Mouse (Mus musculus): ENCODE measurements at regions not wholly inside any gene's neighbourhood (a gene's known extent, or its start where the extent isn't known, plus 50 kb on each side); places are given as distances from the start of the nearest gene placed in this dataset.

GRCm38 (mm10) chr4:153070190-153070745 is 412.3 kb downstream of the Ajap1 start:
- Histone ChIP-seq H3K36me3 (ENCODE audit: control insufficient read depth, insufficient read depth, low read length) (no peaks in the 10 kb centered on the region), H3K9ac (ENCODE audit: low read length) (no peak overlapping the region), H3K9me3 (ENCODE audit: control insufficient read depth, low read length) (no peaks in the 10 kb centered on the region), H3K27me3 (ENCODE audit: control insufficient read depth, insufficient read depth, low read length) (no peaks in the 10 kb centered on the region), H3K4me3 (ENCODE audit: low read depth, low read length) (no peak overlapping the region), H3K27ac (ENCODE audit: low read depth, low read length) (no peak overlapping the region), H3K4me2 (ENCODE audit: low read depth) (no peak overlapping the region), H3K4me1 (ENCODE audit: control insufficient read depth, insufficient read depth, low read length) (no peaks in the 10 kb centered on the region)
- peak; percentile 42 for DNase-seq (ENCODE audit: low spot score)
- no peak for ATAC-seq (ENCODE audit: insufficient read depth, low FRiP score, low TSS enrichment)
- WGBS: 53% methylated on average over 15 of the region's 15 CpGs

GRCm38 (mm10) chr4:153068484-153069033 is 414.1 kb downstream of the Ajap1 start:
- Histone ChIP-seq H3K9me3 (ENCODE audit: control insufficient read depth, low read length) (no peaks in the 10 kb centered on the region), H3K4me3 (ENCODE audit: low read depth, low read length) (no peak overlapping the region), H3K36me3 (ENCODE audit: control insufficient read depth, insufficient read depth, low read length) (no peaks in the 10 kb centered on the region), H3K4me2 (ENCODE audit: low read depth) (no peak overlapping the region), H3K9ac (ENCODE audit: low read length) (no peak overlapping the region), H3K27ac (ENCODE audit: low read depth, low read length) (no peak overlapping the region), H3K27me3 (ENCODE audit: control insufficient read depth, insufficient read depth, low read length) (no peaks in the 10 kb centered on the region), H3K4me1 (ENCODE audit: control insufficient read depth, insufficient read depth, low read length) (no peaks in the 10 kb centered on the region)
- DNase-seq (ENCODE audit: low spot score) (no peak), ATAC-seq (ENCODE audit: insufficient read depth, low FRiP score, low TSS enrichment) (no peak)
- WGBS: 88% methylated on average over 12 of the region's 12 CpGs

GRCm38 (mm10) chr4:153064021-153064605 is 418.5 kb downstream of the Ajap1 start:
- DNase-seq (ENCODE audit: low spot score) (no peak), ATAC-seq (ENCODE audit: insufficient read depth, low FRiP score, low TSS enrichment) (no peak)
- Histone ChIP-seq H3K4me3 (ENCODE audit: low read depth, low read length) (no peak overlapping the region), H3K4me1 (ENCODE audit: control insufficient read depth, insufficient read depth, low read length) (no peaks in the 10 kb centered on the region), H3K27ac (ENCODE audit: low read depth, low read length) (no peak overlapping the region), H3K9ac (ENCODE audit: low read length) (no peak overlapping the region), H3K9me3 (ENCODE audit: control insufficient read depth, low read length) (no peaks in the 10 kb centered on the region), H3K4me2 (ENCODE audit: low read depth) (no peak overlapping the region), H3K27me3 (ENCODE audit: control insufficient read depth, insufficient read depth, low read length) (no peaks in the 10 kb centered on the region), H3K36me3 (ENCODE audit: control insufficient read depth, insufficient read depth, low read length) (no peaks in the 10 kb centered on the region)
- 74% methylated on average over 14 of the region's 14 CpGs for WGBS

GRCm38 (mm10) chr4:153063402-153063801 is 419.2 kb downstream of the Ajap1 start:
- peak; percentile 47 for DNase-seq (ENCODE audit: low spot score)
- Histone ChIP-seq H3K4me1 (ENCODE audit: control insufficient read depth, insufficient read depth, low read length) (no peaks in the 10 kb centered on the region), H3K4me3 (ENCODE audit: low read depth, low read length) (no peak overlapping the region), H3K27me3 (ENCODE audit: control insufficient read depth, insufficient read depth, low read length) (no peaks in the 10 kb centered on the region), H3K27ac (ENCODE audit: low read depth, low read length) (no peak overlapping the region), H3K4me2 (ENCODE audit: low read depth) (no peak overlapping the region), H3K9ac (ENCODE audit: low read length) (no peak overlapping the region), H3K9me3 (ENCODE audit: control insufficient read depth, low read length) (no peaks in the 10 kb centered on the region), H3K36me3 (ENCODE audit: control insufficient read depth, insufficient read depth, low read length) (no peaks in the 10 kb centered on the region)
- 47% methylated on average over 9 of the region's 9 CpGs for WGBS
- ATAC-seq (ENCODE audit: insufficient read depth, low FRiP score, low TSS enrichment): peak; percentile 73; the same call in 1 of the 2 replicates

GRCm38 (mm10) chr4:153058152-153058551 is 424.5 kb downstream of the Ajap1 start:
- ATAC-seq (ENCODE audit: insufficient read depth, low FRiP score, low TSS enrichment) (no peak), DNase-seq (ENCODE audit: low spot score) (no peak)
- WGBS: 84% methylated on average over 12 of the region's 12 CpGs
- Histone ChIP-seq H3K27me3 (ENCODE audit: control insufficient read depth, insufficient read depth, low read length) (no peaks in the 10 kb centered on the region), H3K4me2 (ENCODE audit: low read depth) (no peak overlapping the region), H3K9me3 (ENCODE audit: control insufficient read depth, low read length) (no peaks in the 10 kb centered on the region), H3K27ac (ENCODE audit: low read depth, low read length) (no peak overlapping the region), H3K9ac (ENCODE audit: low read length) (no peak overlapping the region), H3K4me3 (ENCODE audit: low read depth, low read length) (no peak overlapping the region), H3K4me1 (ENCODE audit: control insufficient read depth, insufficient read depth, low read length) (no peaks in the 10 kb centered on the region), H3K36me3 (ENCODE audit: control insufficient read depth, insufficient read depth, low read length) (no peaks in the 10 kb centered on the region)

- Histone ChIP-seq H3K9ac (ENCODE audit: low read length) (no peak overlapping the region), H3K27ac (ENCODE audit: low read depth, low read length) (no peak overlapping the region), H3K4me3 (ENCODE audit: low read depth, low read length) (no peak overlapping the region), H3K36me3 (ENCODE audit: control insufficient read depth, insufficient read depth, low read length) (no peaks in the 10 kb centered on the region), H3K27me3 (ENCODE audit: control insufficient read depth, insufficient read depth, low read length) (no peaks in the 10 kb centered on the region), H3K4me2 (ENCODE audit: low read depth) (no peak overlapping the region), H3K4me1 (ENCODE audit: control insufficient read depth, insufficient read depth, low read length) (peaks cover 3% of the 10 kb centered on the region; the same call in 1 of the 2 replicates), H3K9me3 (ENCODE audit: control insufficient read depth, low read length) (no peaks in the 10 kb centered on the region)
- DNase-seq (ENCODE audit: low spot score): no peak
- ATAC-seq (ENCODE audit: insufficient read depth, low FRiP score, low TSS enrichment): no peak
Observed at GRCm38 (mm10) chr4:153023711-153024110, 458.9 kb downstream of the Ajap1 start.

- Histone ChIP-seq H3K27me3 (ENCODE audit: control insufficient read depth, insufficient read depth, low read length) (no peaks in the 10 kb centered on the region), H3K4me3 (ENCODE audit: low read depth, low read length) (no peak overlapping the region), H3K4me1 (ENCODE audit: control insufficient read depth, insufficient read depth, low read length) (peaks cover 8% of the 10 kb centered on the region; the same call in 1 of the 2 replicates), H3K4me2 (ENCODE audit: low read depth) (no peak overlapping the region), H3K9me3 (ENCODE audit: control insufficient read depth, low read length) (no peaks in the 10 kb centered on the region), H3K27ac (ENCODE audit: low read depth, low read length) (no peak overlapping the region; the same call in 1 of the 2 replicates), H3K36me3 (ENCODE audit: control insufficient read depth, insufficient read depth, low read length) (no peaks in the 10 kb centered on the region), H3K9ac (ENCODE audit: low read length) (no peak overlapping the region)
- ATAC-seq (ENCODE audit: insufficient read depth, low FRiP score, low TSS enrichment) (no peak), DNase-seq (ENCODE audit: low spot score) (no peak)
- WGBS: 80% methylated on average over 10 of the region's 10 CpGs
Observed at GRCm38 (mm10) chr4:153019211-153019610, 463.4 kb downstream of the Ajap1 start.

GRCm38 (mm10) chr4:153018138-153018921 is 464.3 kb downstream of the Ajap1 start:
- H3K4me1 ChIP-seq (ENCODE audit: control insufficient read depth, insufficient read depth, low read length): peaks cover 8% of the 10 kb centered on the region; the same call in 1 of the 2 replicates
- DNase-seq (ENCODE audit: low spot score) (peak; percentile 23), ATAC-seq (ENCODE audit: insufficient read depth, low FRiP score, low TSS enrichment) (no peak)
- no peaks in the 10 kb centered on the region for H3K27me3 ChIP-seq (ENCODE audit: control insufficient read depth, insufficient read depth, low read length)
- H3K9me3 ChIP-seq (ENCODE audit: control insufficient read depth, low read length): no peaks in the 10 kb centered on the region
- H3K4me3 ChIP-seq (ENCODE audit: low read depth, low read length): no peak overlapping the region
- no peak overlapping the region; the same call in 1 of the 2 replicates for H3K27ac ChIP-seq (ENCODE audit: low read depth, low read length)
- H3K36me3 ChIP-seq (ENCODE audit: control insufficient read depth, insufficient read depth, low read length): no peaks in the 10 kb centered on the region
- WGBS: 51% methylated on average over 28 of the region's 28 CpGs
- H3K4me2 ChIP-seq (ENCODE audit: low read depth): peak overlapping the region; percentile 8; the same call in 1 of the 2 replicates
- H3K9ac ChIP-seq (ENCODE audit: low read length): peak overlapping the region; percentile 11; the same call in 1 of the 2 replicates
